Mouse (Mus musculus) hindbrain, embryonic 11.5 days (tissue): ENCODE measurements around the gene Ap4s1. TPM values are rescaled to one million over a fixed set of nuclear protein-coding genes. Genes with fewer than 3 reads are reported as not detected.
"Not testable (repeated sequence)": the region's sequence is repeated elsewhere in the genome, so short reads cannot be mapped to it uniquely, and the experiment has no call there.

Experiments
- ATAC-seq: fragments of 200-750 bp; cut with Nextera tagmentation; 2 replicates; pipeline ENCODE4 v1.8.0; 2017; ENCODE audit warnings: mild to moderate bottlenecking, moderate TSS enrichment, moderate library complexity; ENCODE audit not compliant: low FRiP score
- DNase-seq: peaks from one replicate; pipeline ENCODE4 v3.0.0-alpha.2; 2015; ENCODE audit warnings: low spot score
- H3K27ac ChIP-seq: fragments of 300-500 bp; sonication (generic); 2 replicates; pipeline ENCODE4 v1.5.1; 2014; ENCODE audit warnings: mild to moderate bottlenecking, low read depth, low read length
- H3K27me3 ChIP-seq: fragments of 300-500 bp; sonication (generic); 2 replicates; pipeline ENCODE4 v1.6.1; 2014; ENCODE audit warnings: mild to moderate bottlenecking, low read length, moderate library complexity, mixed read lengths; ENCODE audit not compliant: control insufficient read depth, insufficient read depth
- H3K36me3 ChIP-seq: fragments of 300-500 bp; sonication (generic); 2 replicates; pipeline ENCODE4 v1.6.1; 2014; ENCODE audit warnings: mild to moderate bottlenecking, low read length, moderate library complexity, mixed read lengths; ENCODE audit not compliant: control insufficient read depth, insufficient read depth
- H3K4me1 ChIP-seq: fragments of 300-500 bp; sonication (generic); replicated peaks from 2 replicates; pipeline ENCODE4 v1.6.1; 2014; ENCODE audit warnings: low read length, mixed read lengths; ENCODE audit not compliant: control insufficient read depth, insufficient read depth
- H3K4me2 ChIP-seq: fragments of 300-500 bp; sonication (generic); replicated peaks from 2 replicates; pipeline ENCODE4 v1.6.1; 2014; ENCODE audit warnings: mild to moderate bottlenecking, low read depth, low read length
- H3K4me3 ChIP-seq: fragments of 300-500 bp; sonication (generic); 2 replicates; pipeline ENCODE4 v1.5.1; 2014; ENCODE audit warnings: low read depth, low read length
- H3K9ac ChIP-seq: fragments of 300-500 bp; sonication (generic); 2 replicates; pipeline ENCODE4 v1.6.1; 2014; ENCODE audit warnings: low read depth, low read length
- H3K9me3 ChIP-seq: fragments of 300-500 bp; sonication (generic); 2 replicates; pipeline ENCODE4 v1.6.1; 2016; ENCODE audit warnings: low read length; ENCODE audit not compliant: control insufficient read depth
- WGBS: fragments of 180-500 bp; shearing (Covaris S2); extraction: QIAGEN DNeasy Blood & Tissue Kit; methylation state at CpG from one replicate; pipeline ENCODE4 v1.1.7; 2014; 5-methylcytosine and 5-hydroxymethylcytosine counted together
- polyA plus RNA-seq: library from polyadenylated mRNA; unstranded; fragments of >200 nt; fragmentation: Nextera tagmentation; extraction: Ambion mirVana; gene quantifications from 2 replicates; pipeline ENCODE4 v1.2.1, GENCODE M21; 2014

Gene Ap4s1
- polyA plus RNA-seq, 1 experiment from 2014 or later = 57.8 TPM

DNA sequence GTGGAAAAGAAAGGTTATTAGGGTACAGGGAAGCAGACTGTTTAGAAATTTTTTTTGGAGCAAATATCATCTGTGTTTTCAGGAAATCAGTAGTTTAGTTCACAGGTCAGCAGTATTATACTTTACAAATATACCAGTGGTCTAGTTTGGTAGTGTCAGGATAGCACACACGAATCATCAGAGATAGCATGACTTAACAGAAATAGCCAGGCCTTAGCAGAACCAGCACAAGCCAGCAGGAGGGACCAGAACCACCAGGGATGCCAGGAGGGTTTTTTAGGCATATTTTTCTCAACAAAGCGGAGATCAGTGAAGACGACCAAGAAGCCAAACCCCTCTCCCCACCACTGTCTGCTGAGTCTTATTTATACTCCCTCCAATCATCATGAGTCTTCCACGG lies 17.6 kb upstream of the Ap4s1 start:
- no peak overlapping the region for H3K9ac ChIP-seq
- H3K4me3 ChIP-seq = no peak overlapping the region
- no peaks in the 10 kb centered on the region for H3K36me3 ChIP-seq
- WGBS = 70% methylated on average over 4 of the region's 4 CpGs
- no peaks in the 10 kb centered on the region for H3K27me3 ChIP-seq
- no peaks in the 10 kb centered on the region for H3K9me3 ChIP-seq
- ATAC-seq = no peak
- no peak overlapping the region for H3K4me2 ChIP-seq
- no peak for DNase-seq
- no peaks in the 10 kb centered on the region for H3K4me1 ChIP-seq
- no peak overlapping the region for H3K27ac ChIP-seq

DNA sequence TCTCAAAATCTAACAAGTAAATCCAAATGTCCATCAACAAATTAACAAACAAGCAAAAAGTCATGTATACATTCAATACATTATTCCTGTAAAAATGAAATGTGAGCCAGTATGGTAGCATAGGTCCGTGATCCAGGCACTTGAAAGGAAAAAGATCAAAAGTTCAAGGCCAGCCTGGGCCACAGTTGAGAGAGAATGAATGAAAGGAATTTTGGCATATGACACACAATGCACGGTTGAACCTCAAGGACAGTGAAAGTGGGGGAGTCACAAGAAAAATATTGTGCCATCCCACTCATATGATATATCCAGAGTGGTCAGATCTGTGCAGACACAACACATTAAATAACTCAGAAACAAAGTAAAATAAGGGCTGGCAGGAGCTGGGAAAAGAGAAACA lies 14.4 kb upstream of the Ap4s1 start:
- H3K4me2 ChIP-seq = no peak overlapping the region
- 80% methylated on average over 2 of the region's 2 CpGs for WGBS

DNA sequence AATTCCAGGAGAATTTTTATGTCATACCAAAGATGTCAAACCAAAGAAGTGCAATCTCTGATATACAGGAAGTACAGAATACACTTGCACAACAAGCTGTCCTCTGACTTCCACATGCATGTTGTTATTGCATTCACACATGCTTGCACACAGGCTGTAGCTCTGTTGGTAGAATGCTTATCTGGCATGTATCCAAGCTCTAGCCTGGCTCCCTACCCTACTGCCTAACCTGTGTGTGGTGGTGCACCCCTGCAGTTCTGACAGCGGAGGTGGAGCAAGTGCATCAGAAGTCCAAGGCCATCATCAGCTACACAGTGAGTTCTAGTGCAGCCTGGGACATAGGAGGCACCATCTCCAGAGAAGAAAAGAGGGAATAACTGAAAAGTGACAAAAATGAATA lies 12.0 kb upstream of the Ap4s1 start:
- H3K27me3 ChIP-seq = no peaks in the 10 kb centered on the region
- ATAC-seq (no peak), DNase-seq (no peak)
- H3K9me3 ChIP-seq = no peaks in the 10 kb centered on the region
- no peaks in the 10 kb centered on the region for H3K4me1 ChIP-seq
- WGBS = 83% methylated on average over 1 of the region's 1 CpGs
- H3K9ac ChIP-seq = no peak overlapping the region
- no peaks in the 10 kb centered on the region for H3K36me3 ChIP-seq
- H3K4me3 ChIP-seq = no peak overlapping the region
- H3K27ac ChIP-seq = no peak overlapping the region
- no peak overlapping the region for H3K4me2 ChIP-seq

More for the DNA sequence above, 14.4 kb upstream of the Ap4s1 start:
- DNase-seq (no peak), ATAC-seq (no peak)
- H3K9me3 ChIP-seq = no peaks in the 10 kb centered on the region
- no peaks in the 10 kb centered on the region for H3K36me3 ChIP-seq
- no peak overlapping the region for H3K27ac ChIP-seq
- H3K27me3 ChIP-seq = no peaks in the 10 kb centered on the region
- no peaks in the 10 kb centered on the region for H3K4me1 ChIP-seq
- H3K4me3 ChIP-seq = no peak overlapping the region
- H3K9ac ChIP-seq = no peak overlapping the region

DNA sequence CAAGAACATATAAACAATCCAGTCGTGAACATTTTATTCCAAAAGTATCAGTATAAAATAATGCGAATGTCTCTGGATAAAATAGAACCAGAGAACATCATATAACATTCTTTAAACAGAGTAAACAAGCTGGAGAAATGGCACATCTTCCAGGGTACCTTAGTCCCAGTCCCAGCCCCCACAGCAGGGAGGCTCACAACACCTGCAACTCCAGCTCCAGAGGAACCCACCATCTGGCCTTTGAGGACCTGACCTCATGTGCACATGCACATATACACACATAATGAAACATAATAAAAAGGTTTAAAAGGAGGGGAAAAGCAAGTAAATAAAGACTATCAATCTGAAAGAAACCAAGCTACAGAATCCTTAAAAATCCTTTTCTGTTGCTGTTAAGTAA lies 2.3 kb upstream of the Ap4s1 start:
- H3K27me3 ChIP-seq = no peaks in the 10 kb centered on the region
- no peaks in the 10 kb centered on the region for H3K9me3 ChIP-seq
- DNase-seq (no peak), ATAC-seq (no peak)
- no peaks in the 10 kb centered on the region for H3K4me1 ChIP-seq
- no peak overlapping the region for H3K27ac ChIP-seq
- no peak overlapping the region for H3K9ac ChIP-seq
- 97% methylated on average over 2 of the region's 2 CpGs for WGBS
- H3K4me2 ChIP-seq = no peak overlapping the region
- H3K4me3 ChIP-seq = no peak overlapping the region
- no peaks in the 10 kb centered on the region for H3K36me3 ChIP-seq

DNA sequence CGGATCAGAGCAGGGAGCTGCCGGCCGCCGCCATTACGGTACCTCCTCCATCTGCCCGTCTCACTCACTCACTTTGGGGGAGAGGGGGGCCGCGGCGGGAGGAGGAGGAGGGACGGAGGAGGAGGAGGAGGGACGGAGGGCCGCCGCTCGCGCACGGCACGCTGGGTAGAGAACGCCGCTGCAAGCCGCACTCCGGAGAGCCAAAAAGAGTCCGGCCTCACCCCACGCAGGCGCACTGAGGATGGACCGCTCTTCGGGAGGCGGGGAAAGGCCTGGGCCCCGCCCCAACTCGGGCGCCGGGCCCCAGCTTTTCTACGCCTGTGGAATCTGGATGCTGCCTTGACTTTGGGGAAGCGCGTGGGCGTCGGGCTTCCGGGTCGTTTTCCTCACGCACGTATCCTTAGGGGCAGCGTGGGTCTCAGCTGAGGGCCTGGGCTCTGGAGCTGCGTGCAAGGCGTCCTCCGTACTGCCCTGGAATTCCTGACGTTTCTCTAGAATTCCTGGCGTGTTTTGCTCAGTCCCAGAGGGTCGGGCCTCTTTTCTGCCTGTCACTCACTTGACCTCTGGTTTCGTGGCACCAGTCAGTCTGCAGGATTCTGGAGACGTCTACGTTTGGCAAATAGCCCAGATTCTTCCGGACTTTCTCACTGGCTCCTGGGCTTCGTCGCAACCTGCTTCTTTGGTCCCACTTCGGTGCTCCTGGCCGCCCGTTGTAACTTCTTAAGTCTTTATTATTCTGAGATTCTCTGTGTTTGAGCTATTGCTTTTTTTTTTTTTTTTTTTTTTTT lies 1.2 kb downstream of the Ap4s1 start, which contains the start of gene Strn3:
Gene Strn3, minus strand, starts transcription at position 53 of the 788 bp plus-strand sequence.
- peak; percentile 95 for ATAC-seq
- Histone ChIP-seq H3K9ac (peak within 1 kb of the TSS; percentile 99), H3K4me1 (no peaks in the 10 kb centered on the region), H3K4me2 (peak within 1 kb of the TSS; percentile 67), H3K27ac (peak within 1 kb of the TSS; percentile 100), H3K36me3 (no peaks in the 10 kb centered on the region), H3K9me3 (no peaks in the 10 kb centered on the region), H3K4me3 (peak within 1 kb of the TSS; percentile 98), H3K27me3 (no peaks in the 10 kb centered on the region)
- WGBS = under 1% methylated on average over 45 of the region's 56 CpGs
- peak; percentile 97 for DNase-seq

DNA sequence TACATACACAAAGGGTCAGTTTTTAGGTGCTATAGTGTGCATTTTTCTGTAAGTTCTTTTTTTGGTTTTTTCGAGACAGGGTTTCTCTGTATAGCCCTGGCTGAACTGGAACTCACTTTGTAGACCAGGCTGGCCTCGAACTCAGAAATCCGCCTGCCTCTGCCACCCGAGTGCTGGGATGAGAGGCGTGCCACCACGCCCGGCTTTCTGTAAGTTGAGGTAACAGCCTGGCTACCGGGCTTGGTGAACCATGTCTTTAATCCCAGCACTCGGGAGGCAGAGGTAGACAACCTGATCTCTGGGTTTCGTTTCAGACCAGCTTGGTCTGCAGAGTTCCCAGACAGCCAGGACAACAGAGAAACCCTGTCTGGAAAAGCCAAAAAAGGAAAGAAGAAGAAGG lies 2.0 kb downstream of the Ap4s1 start:
- H3K4me2 ChIP-seq, H3K36me3 ChIP-seq, H3K4me1 ChIP-seq, ATAC-seq, H3K27ac ChIP-seq, DNase-seq, H3K9ac ChIP-seq, H3K4me3 ChIP-seq, H3K27me3 ChIP-seq, H3K9me3 ChIP-seq: not testable (repeated sequence)
- 89% methylated on average over 10 of the region's 10 CpGs for WGBS

DNA sequence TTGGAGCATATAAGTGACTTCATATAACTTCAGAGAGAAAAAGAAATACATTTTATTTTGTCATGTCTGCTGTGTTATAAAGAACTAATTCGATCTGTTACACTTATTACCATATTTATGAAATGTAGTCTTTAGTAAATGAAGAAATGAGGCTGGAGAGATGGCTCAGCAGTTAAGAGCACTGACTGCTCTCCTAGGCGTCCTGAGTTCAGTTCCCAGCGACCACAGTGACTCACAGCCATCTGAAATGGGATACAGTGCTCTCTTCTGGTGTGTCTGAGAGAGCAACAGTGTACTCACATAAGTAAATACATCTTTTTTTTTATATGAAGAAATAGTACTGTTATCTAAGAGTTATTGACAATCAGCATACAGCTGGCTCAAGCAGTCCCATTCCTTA lies 2.6 kb downstream of the Ap4s1 start:
- 91% methylated on average over 3 of the region's 3 CpGs for WGBS
- ATAC-seq = no peak

DNA sequence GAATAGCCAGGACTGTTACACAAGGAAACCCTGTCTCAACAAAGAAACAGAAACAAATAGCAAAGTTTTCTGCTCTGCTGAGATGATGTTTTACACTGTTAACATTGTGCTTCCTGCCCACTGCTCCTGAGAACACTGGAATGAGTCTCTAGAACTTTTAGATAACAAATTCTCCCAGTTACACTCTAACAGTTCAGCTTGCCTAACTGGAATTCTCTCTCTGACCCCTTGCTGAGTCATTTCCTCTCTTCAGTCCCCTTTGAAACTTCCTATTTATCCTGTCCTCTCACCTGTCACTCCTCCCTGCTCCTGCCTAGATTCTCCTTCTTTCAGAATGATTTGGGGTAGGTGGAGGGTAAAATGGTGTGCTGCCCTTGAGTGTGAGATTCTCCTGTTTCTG lies 3.3 kb downstream of the Ap4s1 start:
- DNase-seq (no peak), ATAC-seq (no peak)
- Histone ChIP-seq H3K27ac (no peak overlapping the region), H3K4me3 (no peak overlapping the region), H3K4me1 (no peaks in the 10 kb centered on the region), H3K27me3 (no peaks in the 10 kb centered on the region), H3K4me2 (no peak overlapping the region), H3K9me3 (no peaks in the 10 kb centered on the region), H3K36me3 (no peaks in the 10 kb centered on the region), H3K9ac (no peak overlapping the region)

More for the DNA sequence above, 2.6 kb downstream of the Ap4s1 start:
- no peak for DNase-seq
- Histone ChIP-seq H3K27ac (no peak overlapping the region), H3K4me1 (no peaks in the 10 kb centered on the region), H3K27me3 (no peaks in the 10 kb centered on the region), H3K9me3 (no peaks in the 10 kb centered on the region), H3K4me2 (no peak overlapping the region), H3K36me3 (no peaks in the 10 kb centered on the region), H3K4me3 (no peak overlapping the region), H3K9ac (no peak overlapping the region)

DNA sequence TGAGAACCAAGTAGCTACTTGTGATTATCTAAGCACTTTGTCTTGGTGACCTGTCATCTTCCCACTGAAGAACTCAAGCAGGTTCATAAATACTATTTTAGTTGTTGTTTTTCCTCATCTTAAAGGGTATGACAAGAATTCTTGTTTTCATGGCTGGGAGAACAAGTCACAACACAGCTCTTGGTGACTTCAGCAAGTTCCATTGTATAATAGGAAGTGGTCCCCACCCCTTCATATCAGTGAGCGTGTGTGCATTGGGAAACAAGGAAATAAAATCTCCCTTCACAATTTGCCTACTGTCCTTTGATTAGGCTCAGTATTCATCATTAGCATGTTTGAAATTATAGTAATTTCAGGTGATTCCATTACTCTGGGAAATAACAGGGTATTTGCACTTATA lies 4.1 kb downstream of the Ap4s1 start:
- no peak overlapping the region for H3K4me2 ChIP-seq

More for the DNA sequence above, 4.1 kb downstream of the Ap4s1 start:
- Histone ChIP-seq H3K9me3 (no peaks in the 10 kb centered on the region), H3K9ac (no peak overlapping the region), H3K36me3 (no peaks in the 10 kb centered on the region), H3K4me3 (no peak overlapping the region), H3K27ac (no peak overlapping the region), H3K27me3 (no peaks in the 10 kb centered on the region), H3K4me1 (no peaks in the 10 kb centered on the region)
- no peak for DNase-seq
- 93% methylated on average over 1 of the region's 1 CpGs for WGBS
- ATAC-seq = no peak
